Mouse (Mus musculus): Measurements from ENCODE around the gene Rpl22. TPM values are rescaled to one million over a fixed set of nuclear protein-coding genes. Genes with fewer than 3 reads are reported as not detected.

Gene Rpl22
- polyA plus RNA-seq, 1 experiment, result 232 TPM

- DNase-seq (ENCODE audit: extremely low spot score in 1 of 2, low spot score in 1 of 2), result no peak
These were observed 29.2 kb upstream of the Rpl22 start for GRCm38 (mm10) chr4:152296371-152296770.

GRCm38 (mm10) chr4:152296874-152297861, 28.4 kb upstream of the Rpl22 start, which contains the start of gene Icmt:
TSS of gene Icmt (plus strand) at chr4:152297227.
- DNase-seq (ENCODE audit: extremely low spot score in 1 of 2, low spot score in 1 of 2), result peak; percentile 95 to 99

- no peak for DNase-seq (ENCODE audit: extremely low spot score in 1 of 2, low spot score in 1 of 2)
These were observed 26.7 kb upstream of the Rpl22 start for GRCm38 (mm10) chr4:152298836-152299235.

GRCm38 (mm10) chr4:152300375-152300774, 25.2 kb upstream of the Rpl22 start:
- no peak for DNase-seq (ENCODE audit: extremely low spot score in 1 of 2, low spot score in 1 of 2)

- no peak for DNase-seq (ENCODE audit: extremely low spot score in 1 of 2, low spot score in 1 of 2)
These were observed 23.5 kb upstream of the Rpl22 start for GRCm38 (mm10) chr4:152302012-152302411.

- DNase-seq (ENCODE audit: extremely low spot score in 1 of 2, low spot score in 1 of 2), result no peak
These were observed 22.4 kb upstream of the Rpl22 start for GRCm38 (mm10) chr4:152303172-152303571.

- no peak for DNase-seq (ENCODE audit: extremely low spot score in 1 of 2, low spot score in 1 of 2)
These were observed 20.9 kb upstream of the Rpl22 start for GRCm38 (mm10) chr4:152304685-152305084.

GRCm38 (mm10) chr4:152305991-152306390, 19.6 kb upstream of the Rpl22 start:
- no peak for DNase-seq (ENCODE audit: extremely low spot score in 1 of 2, low spot score in 1 of 2)

- DNase-seq (ENCODE audit: extremely low spot score in 1 of 2, low spot score in 1 of 2), result no peak
These were observed 18.0 kb upstream of the Rpl22 start for GRCm38 (mm10) chr4:152307542-152307941.

- DNase-seq (ENCODE audit: extremely low spot score in 1 of 2, low spot score in 1 of 2), result no peak
These were observed 13.4 kb upstream of the Rpl22 start for GRCm38 (mm10) chr4:152312186-152312585.

GRCm38 (mm10) chr4:152313211-152313632, 12.3 kb upstream of the Rpl22 start:
- DNase-seq (ENCODE audit: extremely low spot score in 1 of 2, low spot score in 1 of 2), result peak in 1 of 2 experiments; percentile 45

GRCm38 (mm10) chr4:152313934-152314333, 11.6 kb upstream of the Rpl22 start:
- peak in 1 of 2 experiments; percentile 30 for DNase-seq (ENCODE audit: extremely low spot score in 1 of 2, low spot score in 1 of 2)

GRCm38 (mm10) chr4:152315498-152316213, 9.9 kb upstream of the Rpl22 start:
- DNase-seq (ENCODE audit: extremely low spot score in 1 of 2, low spot score in 1 of 2), result peak in 1 of 2 experiments; percentile 31

GRCm38 (mm10) chr4:152317631-152318033, 7.9 kb upstream of the Rpl22 start:
- DNase-seq (ENCODE audit: extremely low spot score in 1 of 2, low spot score in 1 of 2), result no peak

GRCm38 (mm10) chr4:152318517-152319234, 6.9 kb upstream of the Rpl22 start, which contains the start of gene Rnf207:
TSS of gene Rnf207 (minus strand) at chr4:152318993.
- DNase-seq (ENCODE audit: extremely low spot score in 1 of 2, low spot score in 1 of 2), result peak in 1 of 2 experiments; percentile 67

GRCm38 (mm10) chr4:152321464-152321863, 4.1 kb upstream of the Rpl22 start:
- no peak for DNase-seq (ENCODE audit: extremely low spot score in 1 of 2, low spot score in 1 of 2)

GRCm38 (mm10) chr4:152324641-152325562, 640 bp upstream of the Rpl22 start:
- DNase-seq (ENCODE audit: extremely low spot score in 1 of 2, low spot score in 1 of 2), result no peak

GRCm38 (mm10) chr4:152326543-152326942, 1.0 kb downstream of the Rpl22 start:
- DNase-seq (ENCODE audit: extremely low spot score in 1 of 2, low spot score in 1 of 2), result no peak

GRCm38 (mm10) chr4:152328691-152329090, 3.1 kb downstream of the Rpl22 start:
- no peak for DNase-seq (ENCODE audit: extremely low spot score in 1 of 2, low spot score in 1 of 2)

Data from frontal cortex, adult 2 months (tissue).